Mouse (Mus musculus) v-Abl transformed pro-B cells (cell line): ENCODE data around the gene Adamts14.

ENCODE experiments used
- in situ Hi-C, 2 experiments: fragments of 400-800 bp; cut with MboI; formaldehyde crosslinking; loops; one replicate each; pipeline ENCODE4 v1.15.1; 2025; ENCODE audit not compliant: unreplicated experiment in 2 of 2

Gene Adamts14

DNA sequence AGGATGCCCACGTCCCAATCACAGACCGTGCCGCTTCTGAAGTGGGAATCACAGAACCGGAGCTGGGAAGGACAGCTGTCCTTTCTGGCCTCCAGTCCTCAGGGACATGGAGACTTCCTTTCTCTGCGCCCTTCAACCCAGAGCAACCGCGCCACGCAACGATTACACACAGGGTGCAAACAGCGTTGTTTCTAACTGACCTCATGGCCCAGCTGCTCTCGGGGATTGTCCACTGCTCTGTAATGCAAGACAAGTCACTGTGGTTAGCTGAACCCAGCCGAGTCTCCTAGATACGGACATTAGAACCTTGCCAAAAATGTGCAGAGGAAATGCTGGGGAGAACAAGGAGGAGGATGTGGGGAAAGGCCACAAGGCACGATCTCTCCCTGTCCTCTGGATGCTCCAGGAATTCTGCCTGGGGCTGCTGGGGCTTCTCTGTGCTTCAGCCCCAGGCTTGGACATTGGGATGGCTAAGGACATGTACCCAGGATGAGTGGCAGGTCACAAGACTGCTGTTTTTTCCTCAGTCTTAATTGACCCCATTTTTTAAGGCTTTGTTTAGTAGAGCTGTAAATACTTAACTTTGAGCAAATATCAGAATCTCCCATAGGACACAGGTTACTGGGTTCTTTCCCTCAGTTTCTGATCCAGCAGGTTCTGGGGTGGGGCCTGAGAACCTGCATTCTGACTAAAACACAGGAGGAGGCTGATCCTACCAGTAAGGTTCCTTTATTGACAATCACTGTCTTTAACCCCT is 4.9 kb upstream of the Adamts14 start:
- in situ Hi-C loops: no loop called here

DNA sequence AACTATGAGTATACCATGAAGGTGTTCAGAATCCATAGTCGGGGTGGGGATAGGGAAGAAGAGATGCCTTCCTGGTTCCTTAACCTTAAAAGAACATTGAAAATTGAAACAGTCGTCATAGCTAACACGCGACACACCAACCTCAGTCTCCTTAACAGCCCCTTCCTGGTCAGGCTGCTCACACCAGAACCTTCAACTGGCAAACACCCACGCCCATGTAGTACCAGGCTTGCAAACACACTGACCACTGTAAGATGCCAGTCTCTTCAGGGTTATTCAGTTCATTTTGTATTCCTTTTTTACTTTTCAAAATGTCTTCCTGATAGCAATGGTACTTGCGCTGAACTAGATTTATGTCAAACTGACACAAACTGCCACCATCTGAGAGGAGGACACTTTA is 3.8 kb upstream of the Adamts14 start:
- in situ Hi-C loops: no loop called here

- in situ Hi-C loops: no loop called here
Observed at GRCm38 (mm10) chr10:61275669-61276110, 2.5 kb upstream of the Adamts14 start.

DNA sequence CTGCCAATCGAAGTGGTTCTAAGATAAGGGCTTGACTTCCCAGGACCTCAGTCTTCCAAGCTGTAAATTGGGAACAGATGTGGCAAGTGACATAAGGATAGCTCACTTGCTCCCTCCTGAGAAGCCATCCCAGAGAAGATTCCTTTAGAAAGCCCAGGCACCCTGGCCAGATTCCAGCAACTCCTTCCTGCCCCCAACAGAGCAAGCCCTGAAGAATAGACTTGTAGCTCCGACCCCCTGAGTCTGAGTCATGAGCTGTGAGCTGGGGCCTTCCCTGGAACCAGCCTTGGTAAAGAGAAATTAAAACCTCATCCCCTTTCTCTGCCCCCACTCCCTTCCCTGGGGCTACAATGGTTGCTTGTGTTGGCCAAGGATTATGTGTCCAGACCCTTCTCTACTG is 1.3 kb upstream of the Adamts14 start:
- in situ Hi-C loops: no loop called here

DNA sequence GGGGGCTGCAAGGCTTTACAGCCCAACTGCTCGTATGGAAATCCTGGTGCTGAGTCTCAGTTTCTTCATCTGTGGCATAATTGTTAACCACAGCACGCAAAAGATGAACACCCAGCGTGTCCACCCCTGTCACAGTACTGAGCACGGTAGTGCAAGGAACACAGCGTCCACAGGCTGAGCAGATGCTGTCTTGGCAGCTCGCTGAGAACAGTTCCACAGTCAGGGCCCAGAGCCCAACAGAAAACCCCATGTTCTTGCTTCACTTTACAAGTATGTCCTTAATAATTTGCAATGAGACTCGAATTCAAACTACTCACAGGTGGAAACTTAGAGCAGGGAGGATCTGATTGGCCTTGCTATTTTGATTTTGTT is 592 bp upstream of the Adamts14 start:
- in situ Hi-C loops: no loop called here

DNA sequence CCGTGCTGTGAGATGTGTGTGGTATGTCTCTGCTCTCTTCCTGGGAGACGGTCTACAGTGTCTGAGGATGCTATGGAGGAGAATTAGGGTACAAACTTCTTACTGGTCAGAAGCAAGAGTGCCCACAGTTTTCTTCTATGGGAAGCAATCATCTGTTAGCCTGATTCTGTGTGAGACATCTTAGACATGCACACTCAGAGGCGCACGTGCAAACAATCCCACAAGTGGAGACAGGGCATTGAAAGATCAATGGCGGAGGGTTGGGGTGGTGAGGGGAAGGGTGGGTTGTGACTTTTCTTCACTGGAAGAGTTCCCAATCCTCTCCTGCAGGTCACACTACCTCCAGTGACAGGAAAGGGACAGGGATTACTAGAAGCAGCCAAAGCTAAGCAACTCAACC is 607 bp downstream of the Adamts14 start:
- in situ Hi-C loops: no loop called here

DNA sequence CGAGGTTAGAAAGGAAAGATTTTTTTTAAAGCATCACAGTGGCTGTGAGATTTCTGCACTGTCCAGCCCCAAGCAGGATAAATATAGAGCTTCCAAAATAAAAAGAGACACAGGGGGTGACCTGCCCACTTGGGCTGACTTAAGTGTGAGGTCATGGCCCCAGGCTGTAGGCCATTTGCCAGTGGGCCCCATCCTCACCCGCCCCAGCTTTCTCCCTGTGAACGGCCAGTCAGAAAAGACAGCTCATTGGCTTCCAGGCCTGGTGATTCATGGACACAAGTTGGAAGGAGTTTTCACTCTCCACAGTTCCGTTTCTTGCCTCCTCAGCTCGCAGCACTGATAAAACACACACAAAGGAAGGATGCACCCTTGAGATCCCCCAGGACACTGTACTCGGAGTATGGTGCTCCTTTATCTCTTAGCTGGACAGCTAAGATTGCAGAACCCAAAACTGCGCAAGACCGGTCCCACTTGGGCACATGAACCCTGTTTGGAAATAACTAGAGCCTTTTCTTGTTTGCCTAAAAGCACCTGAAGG is 1.1 kb downstream of the Adamts14 start:
- in situ Hi-C loops: no loop called here

DNA sequence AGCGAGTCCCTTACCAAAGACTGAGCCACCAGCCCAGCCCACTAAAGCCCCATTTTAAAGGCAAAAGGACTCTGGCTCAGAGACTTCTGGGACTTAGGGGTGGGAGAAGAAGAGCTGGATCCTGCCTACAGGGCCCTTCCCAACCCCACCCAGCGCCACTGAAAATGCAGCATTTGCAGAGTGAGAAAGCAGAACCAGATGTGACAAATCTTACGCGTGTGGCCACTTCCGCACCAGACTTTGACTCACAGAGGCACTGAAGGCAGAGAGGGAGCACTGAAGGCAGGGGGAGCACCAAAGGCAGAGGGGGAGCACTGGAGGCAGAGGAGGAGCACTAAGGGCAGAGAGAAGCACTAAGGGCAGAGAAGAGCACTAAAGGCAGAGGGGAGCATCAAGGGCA is 5.9 kb downstream of the Adamts14 start:
- in situ Hi-C loops: no loop called here

DNA sequence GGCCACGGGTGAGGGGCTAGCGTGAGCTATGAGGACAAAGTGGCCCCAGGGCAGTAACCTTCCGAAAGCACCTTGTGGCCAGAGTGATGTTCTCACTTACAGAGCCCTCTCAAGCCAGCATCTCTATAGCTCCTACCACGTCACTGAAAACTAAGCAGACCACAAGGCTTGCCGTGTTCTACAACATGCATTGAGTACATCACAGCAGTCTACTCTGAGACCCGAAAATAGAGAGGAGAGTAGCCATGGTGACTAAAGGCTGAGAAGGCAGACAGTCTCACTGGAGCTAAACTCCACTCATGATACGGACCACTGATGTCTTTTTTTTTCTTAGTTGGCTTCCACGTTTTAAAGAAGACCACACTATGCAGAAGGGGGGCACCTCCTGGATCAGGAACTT is 9.6 kb downstream of the Adamts14 start:
- in situ Hi-C loops: no loop called here

DNA sequence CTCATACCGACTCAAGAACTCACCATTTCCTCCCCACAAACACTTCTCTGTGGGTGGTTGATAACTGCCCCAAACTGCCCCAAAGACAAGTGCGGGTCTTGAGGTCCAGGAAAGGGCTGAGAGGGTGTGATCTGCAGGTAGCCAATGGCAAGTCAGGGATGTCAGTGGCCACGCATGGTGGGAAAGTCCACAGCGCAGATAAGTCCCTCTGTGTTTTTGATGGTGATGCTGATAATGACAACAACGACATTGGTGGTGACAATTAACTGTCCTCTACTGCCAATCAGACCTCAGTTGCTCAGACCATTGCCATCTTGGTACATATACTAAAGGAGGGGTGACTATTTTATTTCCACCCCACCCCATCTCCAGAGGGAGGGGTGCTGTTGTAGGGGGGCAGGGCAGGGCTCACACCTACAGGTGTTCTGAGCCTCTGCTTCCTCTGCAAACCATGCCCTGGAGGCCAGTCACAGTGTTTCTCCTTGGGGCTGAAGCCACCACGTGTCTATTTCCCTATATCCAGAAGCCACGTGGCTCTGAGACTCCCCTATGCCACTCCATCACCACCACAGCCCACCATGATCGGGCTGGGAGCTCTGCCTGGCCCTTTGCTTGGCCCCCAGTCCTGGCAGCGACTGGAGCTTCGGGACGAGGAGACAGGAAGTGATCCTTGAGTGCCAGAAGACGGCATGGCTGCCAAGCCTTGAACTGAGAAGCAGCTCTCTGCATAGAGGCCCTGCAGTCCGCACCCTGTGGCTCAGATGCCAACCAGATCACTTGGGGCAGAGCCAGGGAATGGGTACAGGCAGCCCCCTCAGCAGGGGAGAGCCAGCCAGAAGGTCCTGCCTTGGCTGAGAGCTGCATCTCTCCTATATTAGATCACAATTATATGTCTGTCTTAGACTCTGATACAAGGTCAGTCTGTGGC is 11.7 kb downstream of the Adamts14 start:
- in situ Hi-C loops: no loop called here

- in situ Hi-C loops: no loop called here
Observed at GRCm38 (mm10) chr10:61258131-61258530, 15.1 kb downstream of the Adamts14 start.

DNA sequence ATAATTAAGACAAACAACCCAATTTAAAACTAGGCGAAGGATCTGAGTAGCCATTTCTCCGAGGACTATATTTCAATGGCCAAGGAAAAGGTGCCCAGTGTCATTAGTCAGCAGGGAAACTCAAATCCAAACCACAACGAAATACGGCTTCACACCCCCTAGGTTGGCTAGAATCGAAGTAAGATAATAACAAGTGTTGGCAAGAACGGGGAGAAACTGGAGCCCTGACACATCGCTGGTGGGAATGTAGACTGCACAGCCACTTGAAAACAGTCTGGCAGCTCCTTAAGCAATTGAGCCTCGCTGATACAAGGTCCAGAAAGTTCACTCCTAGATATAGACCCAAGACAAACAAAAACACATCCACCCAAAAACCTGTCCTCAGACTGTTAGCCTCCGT is 16.6 kb downstream of the Adamts14 start:
- in situ Hi-C loops: no loop called here

GRCm38 (mm10) chr10:61255190-61255589 is 18.0 kb downstream of the Adamts14 start:
- in situ Hi-C loops: no loop called here

DNA sequence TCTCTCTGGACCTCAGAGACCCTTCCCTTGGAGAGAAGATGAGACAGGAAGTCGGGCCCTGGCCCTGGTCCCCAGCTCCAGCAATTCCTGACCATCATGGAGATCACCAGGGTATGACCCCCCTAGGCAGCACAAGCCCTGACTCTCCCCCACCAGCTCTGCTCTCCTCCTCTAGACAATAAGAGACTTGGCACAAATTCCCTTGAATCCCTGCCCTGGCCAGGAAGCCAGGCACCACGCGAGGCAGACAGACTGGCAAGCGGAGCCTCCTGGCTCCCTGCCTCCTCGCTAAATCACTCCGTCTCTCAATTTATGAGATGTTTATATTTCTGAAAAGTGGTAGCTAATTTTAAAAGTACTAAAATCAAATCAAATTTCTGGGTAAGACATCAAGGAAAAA is 18.5 kb downstream of the Adamts14 start:
- in situ Hi-C loops: no loop called here

GRCm38 (mm10) chr10:61249951-61250350 is 23.3 kb downstream of the Adamts14 start:
- in situ Hi-C loops: no loop called here

GRCm38 (mm10) chr10:61248596-61249114 is 24.6 kb downstream of the Adamts14 start:
- in situ Hi-C loops: no loop called here

GRCm38 (mm10) chr10:61246288-61246687 is 26.9 kb downstream of the Adamts14 start:
- in situ Hi-C loops: no loop called here

GRCm38 (mm10) chr10:61241961-61242421 is 31.2 kb downstream of the Adamts14 start:
- in situ Hi-C loops: no loop called here

GRCm38 (mm10) chr10:61240108-61240920 is 32.9 kb downstream of the Adamts14 start:
- in situ Hi-C loops: no loop called here

GRCm38 (mm10) chr10:61237391-61237785 is 35.9 kb downstream of the Adamts14 start:
- in situ Hi-C loops: no loop called here
